Mouse (Mus musculus) embryonic facial prominence, embryonic 11.5 days (tissue): ENCODE measurements around the gene Polr2c. TPM values are rescaled to one million over a fixed set of nuclear protein-coding genes. Genes with fewer than 3 reads are reported as not detected.
"Not testable (repeated sequence)": the region's sequence is repeated elsewhere in the genome, so short reads cannot be mapped to it uniquely, and the experiment has no call there.

Experiments
- ATAC-seq: fragments of 200-750 bp; cut with Nextera tagmentation; replicated peaks from 2 replicates; pipeline ENCODE4 v1.8.0; 2017; ENCODE audit warnings: low read depth; ENCODE audit not compliant: insufficient number of reproducible peaks, low FRiP score, low TSS enrichment
- DNase-seq: peaks from one replicate; pipeline ENCODE4 v3.0.0-alpha.2; 2015; ENCODE audit warnings: low spot score
- H3K27ac ChIP-seq: fragments of 300-500 bp; sonication (generic); replicated peaks from 2 replicates; pipeline ENCODE4 v1.5.1; 2014; ENCODE audit warnings: mild to moderate bottlenecking, low read depth, low read length, control low read depth
- H3K27me3 ChIP-seq: fragments of 300-500 bp; sonication (generic); 2 replicates; pipeline ENCODE4 v1.6.1; 2014; ENCODE audit warnings: mild to moderate bottlenecking, low read length, moderate library complexity, mixed read lengths; ENCODE audit not compliant: control insufficient read depth, insufficient read depth
- H3K36me3 ChIP-seq: fragments of 300-500 bp; sonication (generic); replicated peaks from 2 replicates; pipeline ENCODE4 v1.6.1; 2014; ENCODE audit warnings: low read depth, mild to moderate bottlenecking, low read length, moderate library complexity, mixed read lengths; ENCODE audit not compliant: control insufficient read depth, insufficient read depth
- H3K4me1 ChIP-seq: fragments of 300-500 bp; sonication (generic); 2 replicates; pipeline ENCODE4 v1.6.1; 2014; ENCODE audit warnings: low read length, mixed read lengths; ENCODE audit not compliant: control insufficient read depth, insufficient read depth
- H3K4me2 ChIP-seq: fragments of 300-500 bp; sonication (generic); 2 replicates; pipeline ENCODE4 v1.6.1; 2014; ENCODE audit warnings: low read depth, mild to moderate bottlenecking, control low read depth, low read length, moderate library complexity
- H3K4me3 ChIP-seq: fragments of 300-500 bp; sonication (generic); 2 replicates; pipeline ENCODE4 v1.5.1; 2014; ENCODE audit warnings: low read depth, low read length, control low read depth
- H3K9ac ChIP-seq: fragments of 300-500 bp; sonication (generic); replicated peaks from 2 replicates; pipeline ENCODE4 v1.6.1; 2014; ENCODE audit warnings: mild to moderate bottlenecking, control low read depth, low read length
- H3K9me3 ChIP-seq: fragments of 300-500 bp; sonication (generic); replicated peaks from 2 replicates; pipeline ENCODE4 v1.6.1; 2016; ENCODE audit warnings: mild to moderate bottlenecking, low read length, inconsistent platforms, mixed read lengths; ENCODE audit not compliant: control insufficient read depth
- WGBS: fragments of 180-500 bp; shearing (Covaris S2); extraction: QIAGEN DNeasy Blood & Tissue Kit; methylation state at CpG from one replicate; pipeline ENCODE4 v1.1.7; 2014; 5-methylcytosine and 5-hydroxymethylcytosine counted together
- polyA plus RNA-seq: library from polyadenylated mRNA; unstranded; fragments of >200 nt; fragmentation: Nextera tagmentation; extraction: Ambion mirVana; gene quantifications from 2 replicates; pipeline ENCODE4 v1.2.1, GENCODE M21; 2014

The Polr2c gene
- polyA plus RNA-seq, 1 experiment from 2014 or later = 173 TPM

GRCm38 (mm10) chr8:94854761-94855160 is 2.5 kb upstream of the Polr2c start:
- not testable (repeated sequence) for H3K27me3 ChIP-seq, H3K27ac ChIP-seq, DNase-seq, H3K9me3 ChIP-seq, H3K9ac ChIP-seq, H3K4me2 ChIP-seq, H3K4me1 ChIP-seq, H3K4me3 ChIP-seq, H3K36me3 ChIP-seq, ATAC-seq
- WGBS = 91% methylated on average over 11 of the region's 11 CpGs

- 31% methylated on average over 5 of the region's 5 CpGs for WGBS
- Histone ChIP-seq H3K4me1 (no peaks in the 10 kb centered on the region), H3K4me2 (no peak overlapping the region), H3K27me3 (no peaks in the 10 kb centered on the region), H3K9ac (no peak overlapping the region), H3K4me3 (no peak overlapping the region), H3K9me3 (no peaks in the 10 kb centered on the region), H3K36me3 (peaks cover 4% of the 10 kb centered on the region; the same call in 1 of the 2 replicates), H3K27ac (no peak overlapping the region)
- ATAC-seq (0 out of 2 replicates have a peak, but pooled peaks have one; percentile 3), DNase-seq (no peak)
Measured at GRCm38 (mm10) chr8:94857011-94857345, 272 bp upstream of the Polr2c start.

- peaks cover 6% of the 10 kb centered on the region for H3K36me3 ChIP-seq
- no peak overlapping the region for H3K27ac ChIP-seq
- no peaks in the 10 kb centered on the region for H3K27me3 ChIP-seq
- H3K4me2 ChIP-seq = no peak overlapping the region
- WGBS = 74% methylated on average over 8 of the region's 8 CpGs
- H3K9ac ChIP-seq = no peak overlapping the region
- ATAC-seq = no peak
- no peaks in the 10 kb centered on the region for H3K4me1 ChIP-seq
- peak; percentile 78 for DNase-seq
- no peak overlapping the region for H3K4me3 ChIP-seq
- H3K9me3 ChIP-seq = no peaks in the 10 kb centered on the region
Measured at GRCm38 (mm10) chr8:94861352-94861910, 4.2 kb downstream of the Polr2c start.

DNA sequence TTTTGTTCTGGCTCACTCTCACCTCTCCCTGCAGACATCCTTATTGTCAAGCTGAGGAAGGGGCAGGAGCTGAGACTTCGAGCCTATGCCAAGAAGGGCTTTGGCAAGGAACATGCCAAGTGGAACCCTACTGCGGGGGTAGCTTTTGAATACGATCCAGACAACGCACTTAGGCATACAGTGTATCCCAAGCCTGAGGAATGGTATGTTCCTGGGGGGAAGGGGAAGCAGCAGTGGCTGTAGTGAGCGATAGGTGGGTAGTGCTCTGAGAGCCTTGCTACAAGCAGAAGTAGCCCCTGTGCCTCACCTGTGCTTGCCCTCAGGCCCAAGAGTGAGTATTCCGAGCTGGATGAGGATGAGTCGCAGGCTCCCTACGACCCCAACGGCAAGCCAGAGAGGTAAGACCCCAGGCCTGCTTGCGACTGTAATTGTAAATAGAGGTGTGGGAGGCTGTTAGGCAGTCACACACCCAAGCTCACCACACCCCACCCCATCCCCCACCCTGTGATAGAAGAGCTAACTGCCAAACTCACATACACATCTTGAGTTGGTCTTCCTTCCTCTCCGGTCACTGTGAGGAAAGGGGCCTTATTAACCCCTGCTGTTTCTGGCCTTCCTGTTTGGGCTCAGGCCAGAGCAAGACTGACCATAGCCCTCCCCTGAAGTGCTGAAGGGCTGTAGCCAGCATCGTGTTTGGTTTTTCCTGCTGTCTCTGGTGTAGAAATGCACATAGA is 5.4 kb downstream of the Polr2c start:
- no peak overlapping the region for H3K4me2 ChIP-seq
- H3K36me3 ChIP-seq = peaks cover 6% of the 10 kb centered on the region
- ATAC-seq = no peak
- no peaks in the 10 kb centered on the region for H3K4me1 ChIP-seq
- 89% methylated on average over 12 of the region's 12 CpGs for WGBS
- H3K4me3 ChIP-seq = no peak overlapping the region
- no peak overlapping the region for H3K9ac ChIP-seq
- no peaks in the 10 kb centered on the region for H3K27me3 ChIP-seq
- DNase-seq = no peak
- H3K9me3 ChIP-seq = no peaks in the 10 kb centered on the region
- H3K27ac ChIP-seq = no peak overlapping the region

- Histone ChIP-seq H3K36me3 (peaks cover 6% of the 10 kb centered on the region), H3K9ac (no peak overlapping the region), H3K4me2 (no peak overlapping the region), H3K27me3 (no peaks in the 10 kb centered on the region), H3K4me3 (no peak overlapping the region), H3K27ac (no peak overlapping the region), H3K4me1 (no peaks in the 10 kb centered on the region), H3K9me3 (no peaks in the 10 kb centered on the region)
- DNase-seq = no peak
- 83% methylated on average over 10 of the region's 10 CpGs for WGBS
- ATAC-seq = no peak
Measured at GRCm38 (mm10) chr8:94863897-94864673, 6.8 kb downstream of the Polr2c start.

DNA sequence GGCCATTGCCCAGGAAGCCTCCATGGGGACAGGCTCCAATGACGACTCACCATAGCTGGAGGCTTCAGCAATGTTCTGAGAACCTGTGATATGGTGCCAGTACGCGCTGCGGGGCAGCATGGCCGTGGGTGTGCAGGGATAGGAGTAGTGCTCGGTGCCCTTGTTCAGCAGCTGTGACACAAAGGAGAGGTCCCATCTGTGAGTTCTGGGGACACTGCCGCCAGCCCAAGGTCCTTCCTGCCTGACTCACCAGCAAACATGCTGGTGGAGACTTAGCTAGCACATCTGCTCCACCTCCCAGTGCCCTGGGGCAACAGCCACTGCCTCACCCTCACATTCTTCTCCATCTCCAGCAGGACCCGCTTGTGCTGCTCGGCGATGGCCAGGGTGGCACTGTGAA is 8.0 kb downstream of the Polr2c start:
- Histone ChIP-seq H3K9ac (no peak overlapping the region), H3K4me1 (no peaks in the 10 kb centered on the region; the same call in 1 of the 2 replicates), H3K36me3 (peaks cover 6% of the 10 kb centered on the region), H3K27me3 (no peaks in the 10 kb centered on the region), H3K27ac (no peak overlapping the region), H3K4me3 (no peak overlapping the region), H3K9me3 (no peaks in the 10 kb centered on the region), H3K4me2 (no peak overlapping the region)
- ATAC-seq (no peak), DNase-seq (no peak)
- WGBS = 82% methylated on average over 10 of the region's 10 CpGs

- H3K4me1 ChIP-seq = no peaks in the 10 kb centered on the region; the same call in 1 of the 2 replicates
- no peaks in the 10 kb centered on the region for H3K9me3 ChIP-seq
- H3K27me3 ChIP-seq = no peaks in the 10 kb centered on the region
- no peak overlapping the region for H3K4me2 ChIP-seq
- peaks cover 6% of the 10 kb centered on the region for H3K36me3 ChIP-seq
- whole genome bisulfite sequencing = 89% methylated on average over 9 of the region's 9 CpGs
- no peak for ATAC-seq
- no peak overlapping the region for H3K4me3 ChIP-seq
- H3K27ac ChIP-seq = no peak overlapping the region
- H3K9ac ChIP-seq = no peak overlapping the region
- no peak for DNase-seq
Measured at GRCm38 (mm10) chr8:94866921-94867320, 9.7 kb downstream of the Polr2c start.

GRCm38 (mm10) chr8:94869146-94869545 is 11.9 kb downstream of the Polr2c start:
- Histone ChIP-seq H3K9ac (0 out of 2 replicates have a peak overlapping the region, but pooled peaks have one; percentile 6), H3K36me3 (peaks cover 2% of the 10 kb centered on the region), H3K9me3 (no peaks in the 10 kb centered on the region), H3K27ac (no peak overlapping the region), H3K27me3 (no peaks in the 10 kb centered on the region), H3K4me1 (no peaks in the 10 kb centered on the region; the same call in 1 of the 2 replicates), H3K4me2 (no peak overlapping the region), H3K4me3 (no peak overlapping the region)
- ATAC-seq (no peak), DNase-seq (no peak)
- 46% methylated on average over 7 of the region's 7 CpGs for WGBS
